Mouse (Mus musculus): ENCODE results near the gene Tex12.

Tex12 gene

GRCm38 (mm10) chr9:50561918-50562360, 814 bp upstream of the Tex12 start:
- no peak for DNase-seq (ENCODE audit: inconsistent ontology term)

DNA sequence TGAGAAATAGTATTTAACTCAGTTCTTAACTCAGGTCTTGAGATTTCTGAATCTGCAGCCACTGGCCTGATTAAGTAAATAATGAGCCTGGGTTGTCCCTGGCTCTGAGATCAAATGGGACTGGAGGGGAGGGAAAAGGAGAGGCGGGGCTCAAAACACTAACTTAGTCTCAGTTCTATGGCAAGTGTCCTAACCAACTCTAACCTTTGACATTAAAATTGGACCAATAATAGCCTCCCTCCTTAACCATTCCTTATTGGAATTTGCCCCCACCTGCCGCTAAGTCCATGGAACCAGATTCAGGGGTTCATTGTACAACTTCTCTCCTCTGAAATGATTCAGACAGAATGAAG, 6.1 kb downstream of the Tex12 start, which contains the start of gene Bco2:
Bco2 (minus strand) TSS at position 88 of the 353 bp plus-strand sequence.
- DNase-seq (ENCODE audit: inconsistent ontology term), result no peak

- DNase-seq (ENCODE audit: inconsistent ontology term), result peak; percentile 88
These were observed 6.7 kb downstream of the Tex12 start, which contains the start of gene Il18 for GRCm38 (mm10) chr9:50554241-50555093. TSS of gene Il18 (plus strand) at chr9:50554827.

- no peak for DNase-seq (ENCODE audit: inconsistent ontology term)
These were observed 7.6 kb downstream of the Tex12 start for GRCm38 (mm10) chr9:50553547-50553946.

DNA sequence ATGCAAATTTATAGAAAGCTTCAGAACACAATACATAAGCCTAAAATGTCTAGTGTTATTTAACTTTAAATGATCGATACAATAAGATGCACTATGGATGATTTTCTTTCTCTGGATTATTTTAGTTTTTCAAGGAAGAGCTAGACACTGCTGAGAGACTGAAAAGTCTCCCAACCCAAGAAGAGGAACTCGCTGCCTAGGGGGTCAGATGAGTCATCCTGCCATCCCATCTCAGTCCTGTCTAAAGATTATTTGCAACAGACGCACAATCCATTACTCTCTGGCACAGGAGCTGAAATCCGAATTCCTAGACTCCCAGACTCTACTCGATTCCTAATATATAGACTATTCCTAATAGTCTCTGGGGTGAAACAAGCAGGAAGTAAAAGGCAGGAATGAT, 8.9 kb downstream of the Tex12 start:
- DNase-seq (ENCODE audit: inconsistent ontology term), result no peak

- DNase-seq (ENCODE audit: inconsistent ontology term), result no peak
These were observed 12.2 kb downstream of the Tex12 start for GRCm38 (mm10) chr9:50548936-50549335.

- DNase-seq (ENCODE audit: inconsistent ontology term), result no peak
These were observed 13.2 kb downstream of the Tex12 start for GRCm38 (mm10) chr9:50547859-50548478.

DNA sequence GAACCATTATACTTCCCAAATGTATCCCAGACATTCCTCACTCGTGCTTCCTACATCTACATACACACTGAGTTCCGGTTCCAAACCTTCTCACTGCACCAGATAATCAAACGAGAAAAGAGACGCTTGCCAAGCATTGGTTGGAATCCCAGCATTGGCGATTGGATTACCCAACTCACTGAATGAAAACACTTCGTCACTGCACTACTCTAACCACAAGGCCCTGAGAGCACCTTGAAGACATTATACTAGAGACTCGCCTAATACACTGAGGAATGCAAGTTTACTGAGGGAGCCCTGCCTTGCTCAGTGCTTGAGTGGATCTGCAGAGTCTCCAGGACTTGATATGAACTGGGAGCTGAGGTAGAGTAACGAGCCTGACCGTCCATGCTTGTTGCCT, 18.7 kb downstream of the Tex12 start:
- no peak for DNase-seq (ENCODE audit: inconsistent ontology term)

DNA sequence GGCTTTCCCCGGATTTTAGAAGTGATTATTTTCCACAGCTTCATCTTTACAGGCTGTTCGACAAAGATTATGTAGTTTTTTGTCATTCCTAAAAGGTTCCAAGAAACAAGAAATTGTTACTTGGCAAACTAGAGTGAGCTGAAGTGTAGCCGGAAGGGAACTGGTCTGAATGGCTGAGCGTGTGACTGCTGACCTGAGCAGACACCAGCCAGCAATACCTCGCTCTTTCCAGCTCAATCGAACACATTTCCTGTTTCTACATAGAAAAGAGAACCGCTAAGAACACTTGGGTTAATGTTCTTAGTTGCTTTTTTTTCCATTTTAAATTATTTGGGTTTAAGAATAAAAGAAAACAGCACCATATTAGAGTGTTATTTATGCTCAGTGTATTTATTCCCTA, 21.0 kb downstream of the Tex12 start:
- no peak for DNase-seq (ENCODE audit: inconsistent ontology term)

GRCm38 (mm10) chr9:50537295-50537694, 23.8 kb downstream of the Tex12 start:
- DNase-seq (ENCODE audit: inconsistent ontology term), result no peak

DNA sequence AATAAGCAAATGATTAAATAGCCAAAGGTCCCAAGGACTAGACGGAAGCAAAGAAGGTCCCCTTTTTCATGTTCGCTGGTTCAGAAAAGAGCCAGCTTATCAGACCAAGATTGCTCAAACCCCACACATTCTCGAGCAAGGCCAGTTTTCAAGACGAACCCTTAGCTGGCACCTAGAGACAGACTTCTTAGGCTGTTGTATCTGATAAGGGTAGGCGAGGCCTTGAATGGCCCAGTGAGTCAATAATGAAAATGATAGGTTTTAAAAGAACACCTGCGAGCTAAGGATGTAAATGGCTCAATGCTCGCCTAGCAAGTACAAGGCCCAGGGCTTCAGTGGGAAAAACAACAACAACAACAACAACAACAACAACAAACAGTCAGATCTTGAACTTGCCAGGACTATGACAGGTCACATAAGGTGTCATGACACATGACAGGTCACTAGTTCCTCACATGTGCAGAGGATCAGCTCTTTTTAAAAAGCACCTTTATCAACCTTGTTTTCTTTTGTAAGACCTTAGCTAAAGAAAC, 24.5 kb downstream of the Tex12 start:
- DNase-seq (ENCODE audit: inconsistent ontology term), result no peak

GRCm38 (mm10) chr9:50535930-50536329, 25.2 kb downstream of the Tex12 start:
- DNase-seq (ENCODE audit: inconsistent ontology term), result no peak

DNA sequence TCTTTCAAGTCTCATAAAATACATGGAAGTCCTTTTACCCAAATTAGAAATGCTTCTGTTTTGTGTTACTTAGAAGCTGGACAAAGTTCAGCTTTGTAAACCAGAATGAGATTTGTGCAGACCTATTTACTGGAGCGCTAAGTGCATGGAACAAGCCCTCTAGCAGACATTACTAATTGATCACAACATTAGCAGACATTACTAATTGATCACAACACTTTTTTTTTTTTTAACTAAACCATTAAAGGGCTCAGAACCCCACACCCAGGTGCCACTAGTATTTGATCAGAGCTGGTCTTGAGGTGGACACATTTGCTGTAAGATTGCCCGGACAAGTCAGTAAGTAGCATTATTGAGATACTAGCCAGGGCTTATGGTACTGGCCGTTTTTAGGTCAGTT, 27.3 kb downstream of the Tex12 start:
- no peak for DNase-seq (ENCODE audit: inconsistent ontology term)

DNA sequence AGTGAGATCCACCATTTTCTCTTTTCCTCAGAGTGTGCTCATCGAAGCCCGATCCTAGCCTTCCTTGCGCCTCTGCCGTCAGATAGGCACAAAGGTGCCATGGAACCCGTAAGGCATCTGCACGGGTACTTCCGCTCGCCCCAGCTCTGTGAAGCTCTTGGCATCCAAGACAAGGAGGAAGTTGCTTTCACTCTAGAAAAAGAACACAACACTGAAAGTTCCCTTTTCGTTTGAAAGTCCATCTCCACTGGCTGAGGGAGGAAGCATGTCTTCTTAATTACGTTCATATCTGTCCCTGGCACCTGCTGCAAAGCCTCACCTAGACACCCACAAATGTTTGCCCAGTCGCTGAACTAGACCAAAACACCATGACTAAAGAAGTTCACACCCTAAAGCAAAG, 27.8 kb downstream of the Tex12 start:
- DNase-seq (ENCODE audit: inconsistent ontology term), result no peak

GRCm38 (mm10) chr9:50530890-50531289, 30.2 kb downstream of the Tex12 start:
- peak; percentile 32 for DNase-seq (ENCODE audit: inconsistent ontology term)

DNA sequence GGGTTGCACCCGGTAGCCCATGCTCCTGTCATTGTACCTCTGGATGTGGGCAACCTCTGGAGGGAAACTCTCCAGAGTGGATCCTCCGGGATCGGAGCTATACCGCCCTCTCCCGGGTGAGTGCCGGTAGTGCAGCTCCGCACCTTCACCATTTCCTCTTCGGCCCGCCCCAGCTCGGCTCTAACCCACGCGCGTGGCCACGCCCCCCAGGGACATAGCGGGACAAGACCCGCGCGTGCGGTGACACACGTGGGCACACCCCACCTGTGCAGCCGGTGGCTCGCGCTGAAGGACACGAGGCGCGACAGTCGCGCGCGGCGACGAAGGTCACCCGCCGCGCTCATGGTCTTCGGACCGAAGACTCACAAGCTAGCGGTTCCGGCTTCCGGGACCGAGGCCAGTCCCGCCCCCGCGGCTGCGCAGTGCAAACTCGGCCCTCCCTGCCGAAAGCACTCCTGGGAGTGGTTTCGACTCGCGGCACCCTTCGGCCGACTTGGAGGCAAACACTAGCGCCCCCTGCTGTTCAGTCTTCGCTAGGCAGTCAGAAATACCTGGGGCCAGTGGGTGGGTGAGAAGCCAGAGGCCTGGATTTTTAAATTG, 32.7 kb downstream of the Tex12 start, which contains the start of gene Pts:
Pts (minus strand) TSS at position 432 of the 600 bp plus-strand sequence.
- peak; percentile 98 for DNase-seq (ENCODE audit: inconsistent ontology term)

GRCm38 (mm10) chr9:50527860-50528259, 33.3 kb downstream of the Tex12 start:
- DNase-seq (ENCODE audit: inconsistent ontology term), result no peak

DNA sequence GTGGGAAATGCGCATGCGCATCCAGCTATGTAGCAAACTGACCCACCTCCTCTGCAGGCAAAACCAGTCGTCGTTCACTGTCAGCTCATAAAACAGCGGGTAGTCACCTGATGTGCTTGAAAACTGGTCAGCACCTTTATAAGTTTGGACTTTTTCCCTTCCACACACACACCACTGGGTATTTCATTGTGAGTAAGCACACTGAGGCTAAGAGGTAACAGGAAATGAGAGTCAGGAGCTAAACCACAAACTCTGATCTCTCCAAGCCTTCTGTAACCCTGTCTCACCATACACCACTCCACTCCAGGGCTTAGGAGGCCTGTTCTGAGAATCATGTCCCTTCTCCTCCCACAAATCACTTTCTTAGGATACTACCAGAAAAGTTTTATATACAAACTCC, 35.5 kb downstream of the Tex12 start:
- no peak for DNase-seq (ENCODE audit: inconsistent ontology term)

DNA sequence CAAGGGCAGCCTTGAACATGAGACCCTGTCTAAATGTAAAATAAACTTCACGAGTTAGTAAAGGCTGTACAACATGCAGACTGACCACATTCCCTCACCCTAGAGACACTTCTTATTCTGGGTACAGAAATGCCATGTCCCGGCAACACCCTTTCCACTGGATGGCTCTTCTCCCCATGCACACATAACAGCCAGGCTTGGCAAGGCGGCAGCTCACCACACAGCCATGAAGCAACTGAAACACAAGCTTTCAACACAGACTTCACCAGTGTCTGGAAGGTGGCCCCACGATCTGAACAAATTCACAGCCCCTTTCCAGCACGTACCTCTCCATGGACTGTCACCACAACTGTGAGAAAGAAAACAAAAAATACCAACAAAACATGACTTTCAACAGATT, 36.2 kb downstream of the Tex12 start:
- DNase-seq (ENCODE audit: inconsistent ontology term), result no peak

GRCm38 (mm10) chr9:50522574-50522973, 38.6 kb downstream of the Tex12 start:
- DNase-seq (ENCODE audit: inconsistent ontology term), result no peak

DNA sequence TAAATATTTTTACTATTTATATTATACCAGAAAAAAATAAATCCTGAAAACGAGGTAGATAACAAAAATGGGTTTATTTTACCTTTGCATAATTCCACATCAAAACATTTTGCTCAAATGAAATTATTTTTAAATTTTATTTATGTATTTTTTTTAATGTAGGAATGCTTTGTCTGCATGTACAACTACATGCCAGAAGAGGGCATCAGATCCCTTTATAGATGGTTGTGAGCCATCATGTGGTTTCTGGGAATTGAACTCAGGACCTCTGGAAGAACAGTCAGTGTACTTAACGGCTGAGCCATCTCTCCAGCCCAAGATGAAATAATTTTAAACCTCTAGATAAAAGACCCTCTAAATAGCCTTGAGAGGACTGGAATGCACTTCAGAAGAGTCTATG, 39.6 kb downstream of the Tex12 start:
- no peak for DNase-seq (ENCODE audit: inconsistent ontology term)

DNA sequence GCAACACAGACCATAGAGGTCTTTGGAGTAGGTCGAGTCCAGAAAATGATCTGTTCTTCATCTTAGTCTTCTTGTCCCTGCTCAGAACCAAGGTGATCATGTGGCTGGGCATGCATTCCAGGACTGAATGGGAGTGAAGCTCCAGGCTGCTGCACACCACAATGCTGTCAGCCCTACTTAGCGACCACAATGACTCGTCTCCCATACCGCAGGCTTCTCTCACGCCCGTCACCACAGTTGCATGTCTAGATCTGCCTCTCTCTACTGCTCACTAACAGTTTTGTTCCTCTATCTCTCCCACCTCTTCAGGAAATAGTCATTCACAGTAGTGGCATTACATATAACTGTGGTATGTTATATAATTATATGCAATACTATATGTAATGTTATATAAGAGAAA, 40.4 kb downstream of the Tex12 start:
- peak; percentile 40 for DNase-seq (ENCODE audit: inconsistent ontology term)
